In the genomic region with DNA sequence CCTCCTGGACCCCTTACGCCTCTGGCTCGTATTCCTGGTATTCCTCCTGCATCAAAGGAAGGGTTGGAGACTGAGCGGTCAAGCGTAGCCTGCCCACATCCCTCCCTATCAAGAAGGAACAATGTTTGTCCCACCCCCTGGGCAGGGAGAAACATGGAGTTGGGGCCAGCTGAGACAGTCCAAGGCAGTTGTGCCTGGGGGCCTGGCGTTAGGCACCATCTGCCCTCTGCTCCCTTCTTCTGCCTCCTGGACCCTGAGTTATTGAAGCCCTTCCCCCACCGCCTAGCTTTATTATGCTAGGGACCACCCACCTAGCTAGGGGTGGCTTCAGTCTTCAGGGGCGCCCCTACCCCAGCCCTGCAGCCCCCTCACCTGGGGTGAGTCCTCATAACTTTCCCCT, we compare ENCODE assay signal across 16 mouse cellular contexts. TPM values are rescaled to one million over a fixed set of nuclear protein-coding genes. Genes with fewer than 3 reads are reported as not detected.
DNase-seq lines count a peak whose midpoint lies in the region; ATAC-seq and TF ChIP-seq lines count a peak whose summit lies in the region.
"Had no signal": no experiment of that assay in that cellular context is flagged by ENCODE, and none has a peak within 500 bp of the region (broad histone marks: within the 10 kb centered on the region; RNA-seq: fewer than 3 reads in every experiment).

No protein-coding gene starts in this region.

- 9% methylated on average over 7 of the region's 7 CpGs for WGBS in forebrain, embryonic 10.5 days
- WGBS in hindbrain, postnatal 0 days = 9% methylated on average over 7 of the region's 7 CpGs

- H3K36me3 ChIP-seq in forebrain, embryonic 10.5 days (replicated peaks) = no peaks in the 10 kb centered on the region
- H3K36me3 ChIP-seq in hindbrain, postnatal 0 days (ENCODE audit: insufficient read depth, low read length) = no peaks in the 10 kb centered on the region
- H3K36me3 ChIP-seq: limb, embryonic 15.5 days had no signal

- ATAC-seq in hindbrain, postnatal 0 days = no peak
- no peak for ATAC-seq in granulocyte monocyte progenitor cell, adult 5-6 weeks (replicated peaks; ENCODE audit: poor library complexity, severe bottlenecking)

- peaks cover 47% of the 10 kb centered on the region for H3K4me1 ChIP-seq in forebrain, embryonic 10.5 days
- peaks cover 34% of the 10 kb centered on the region for H3K4me1 ChIP-seq in hindbrain, postnatal 0 days (ENCODE audit: insufficient read depth, low read length)

- H3K9ac ChIP-seq in hindbrain, postnatal 0 days (replicated peaks; ENCODE audit: low read length) = peak overlapping the region; percentile 17
- H3K9ac ChIP-seq: limb, embryonic 15.5 days had no signal

- DNase-seq in right cerebral cortex, postnatal 25 days = peak; percentile 19
- DNase-seq in right cerebral cortex, postnatal 14 days = no peak
- DNase-seq in forebrain, embryonic 10.5 days (ENCODE audit: extremely low spot score, low spot score) = no peak
- DNase-seq in hindbrain, postnatal 0 days (ENCODE audit: low spot score) = no peak
- peak; percentile 62 for DNase-seq in retina, postnatal 1 day
- DNase-seq in thymus, postnatal 4 days = no peak
- DNase-seq in adrenal gland, adult 18-20 months (ENCODE audit: low spot score in 2 of 2) = no peak
- DNase-seq: adrenal gland, postnatal 14 days; gastrocnemius, postnatal 14 days; heart, postnatal 36 days had no signal

- no peaks in the 10 kb centered on the region for H3K9me3 ChIP-seq in forebrain, embryonic 10.5 days
- H3K9me3 ChIP-seq in hindbrain, postnatal 0 days (ENCODE audit: low read length) = no peaks in the 10 kb centered on the region
- H3K9me3 ChIP-seq: limb, embryonic 15.5 days had no signal

- H3K4me3 ChIP-seq in forebrain, embryonic 10.5 days = peak overlapping the region; percentile 56
- H3K4me3 ChIP-seq in hindbrain, postnatal 0 days (ENCODE audit: low read length) = no peak overlapping the region
- H3K4me3 ChIP-seq: limb, embryonic 15.5 days had no signal

- H3K27me3 ChIP-seq in forebrain, embryonic 10.5 days (ENCODE audit: poor library complexity, severe bottlenecking) = peaks cover 84% of the 10 kb centered on the region
- H3K27me3 ChIP-seq in hindbrain, postnatal 0 days (ENCODE audit: insufficient read depth, low read length) = no peaks in the 10 kb centered on the region

- peak overlapping the region; percentile 56 for H3K4me2 ChIP-seq in hindbrain, postnatal 0 days (ENCODE audit: low read depth, low read length)

- no peak for TF ChIP-seq CTCF in hindbrain, postnatal 0 days (IDR thresholded peaks at IDR 0.05; ENCODE audit: low read depth)

- peak overlapping the region; percentile 57; the same call in 1 of the 2 replicates for H3K27ac ChIP-seq in forebrain, embryonic 10.5 days
- H3K27ac ChIP-seq in hindbrain, postnatal 0 days = peak overlapping the region; percentile 92
- H3K27ac ChIP-seq: limb, embryonic 15.5 days had no signal

RNA-seq across cellular contexts. Expression of gene Sncb, which starts 6.9 kb away (rescaled TPM):
- polyA plus RNA-seq in forebrain, embryonic 10.5 days (2016; fragmentation: Nextera tagmentation; extraction: Ambion mirVana) = 1.1 and 1.8 TPM in 2 replicates
- 96.8 and 111 TPM in 2 replicates for total RNA-seq in hindbrain, postnatal 0 days (2014; rRNA removed)
- 202 and 222 TPM in 2 replicates for polyA plus RNA-seq in hindbrain, postnatal 0 days (2015; fragmentation: Nextera tagmentation; extraction: Ambion mirVana)
- total RNA-seq in granulocyte monocyte progenitor cell, adult 5-6 weeks (2014; fragmentation: Nextera tagmentation) = not detected in 2 replicates
- total RNA-seq in granulocyte monocyte progenitor cell, adult 5-6 weeks (2017) = not detected in 2 replicates
- total RNA-seq in adrenal gland, adult 18-20 months (2021) = 1 to 10 TPM; 1.8 to 3.3 TPM
- total RNA-seq: ES-E14; heart, postnatal 36 days had no signal

RNA-seq across cellular contexts. Expression of gene Gprin1, which starts 9.8 kb away (rescaled TPM):
- polyA plus RNA-seq in forebrain, embryonic 10.5 days (2016; fragmentation: Nextera tagmentation; extraction: Ambion mirVana) = 0.56 and 0.57 TPM in 2 replicates
- 146 and 153 TPM in 2 replicates for total RNA-seq in hindbrain, postnatal 0 days (2014; rRNA removed)
- polyA plus RNA-seq in hindbrain, postnatal 0 days (2015; fragmentation: Nextera tagmentation; extraction: Ambion mirVana) = 18.3 and 19.9 TPM in 2 replicates
- not detected in 2 replicates for total RNA-seq in granulocyte monocyte progenitor cell, adult 5-6 weeks (2014; fragmentation: Nextera tagmentation)
- total RNA-seq in granulocyte monocyte progenitor cell, adult 5-6 weeks (2017) = not detected in 2 replicates
- 1 to 10 TPM; 2.5 to 3.2 TPM for total RNA-seq in adrenal gland, adult 18-20 months (2021)
- total RNA-seq: heart, postnatal 36 days had no signal

RNA-seq across cellular contexts. Expression of gene Eif4e1b, which starts 24.3 kb away (rescaled TPM):
- not detected in 2 replicates for polyA plus RNA-seq in forebrain, embryonic 10.5 days (2016; fragmentation: Nextera tagmentation; extraction: Ambion mirVana)
- not detected in 2 replicates for total RNA-seq in hindbrain, postnatal 0 days (2014; rRNA removed)
- polyA plus RNA-seq in hindbrain, postnatal 0 days (2015; fragmentation: Nextera tagmentation; extraction: Ambion mirVana) = not detected in 2 replicates
- not detected in 2 replicates for total RNA-seq in granulocyte monocyte progenitor cell, adult 5-6 weeks (2014; fragmentation: Nextera tagmentation)
- not detected in 2 replicates for total RNA-seq in granulocyte monocyte progenitor cell, adult 5-6 weeks (2017)
- total RNA-seq in adrenal gland, adult 18-20 months (2021) = not detected
- total RNA-seq: adrenal gland, postnatal 14 days; gastrocnemius, postnatal 14 days; heart, postnatal 36 days had no signal
- polyA plus RNA-seq: embryonic facial prominence, embryonic 11.5 days; large intestine, adult 2 months; limb, embryonic 15.5 days; stomach, embryonic 14.5 days had no signal

RNA-seq across cellular contexts. Expression of gene Tspan17, which starts 29.7 kb away (rescaled TPM):
- 7.9 and 9.5 TPM in 2 replicates for polyA plus RNA-seq in forebrain, embryonic 10.5 days (2016; fragmentation: Nextera tagmentation; extraction: Ambion mirVana)
- 53.2 and 60.5 TPM in 2 replicates for total RNA-seq in hindbrain, postnatal 0 days (2014; rRNA removed)
- 143 and 153 TPM in 2 replicates for polyA plus RNA-seq in hindbrain, postnatal 0 days (2015; fragmentation: Nextera tagmentation; extraction: Ambion mirVana)
- 1.4 and 5.6 TPM in 2 replicates for total RNA-seq in granulocyte monocyte progenitor cell, adult 5-6 weeks (2014; fragmentation: Nextera tagmentation)
- total RNA-seq in granulocyte monocyte progenitor cell, adult 5-6 weeks (2017) = 0.31 TPM in 1 of 2 replicates, not detected in the other
- 10 to 100 TPM; 32.6 to 46.1 TPM for total RNA-seq in adrenal gland, adult 18-20 months (2021)

RNA-seq across cellular contexts. Expression of gene Cdhr2, which starts 58.2 kb away (rescaled TPM):
- 0.04 TPM in 1 of 2 replicates, not detected in the other for polyA plus RNA-seq in forebrain, embryonic 10.5 days (2016; fragmentation: Nextera tagmentation; extraction: Ambion mirVana)
- total RNA-seq in hindbrain, postnatal 0 days (2014; rRNA removed) = 0.22 and 0.37 TPM in 2 replicates
- 0.35 and 0.41 TPM in 2 replicates for polyA plus RNA-seq in hindbrain, postnatal 0 days (2015; fragmentation: Nextera tagmentation; extraction: Ambion mirVana)
- total RNA-seq in granulocyte monocyte progenitor cell, adult 5-6 weeks (2014; fragmentation: Nextera tagmentation) = not detected in 2 replicates
- total RNA-seq in granulocyte monocyte progenitor cell, adult 5-6 weeks (2017) = not detected in 2 replicates
- total RNA-seq in adrenal gland, adult 18-20 months (2021) = under 1 TPM in 1 of 2 experiments, not detected in 1; 0.17 TPM
- total RNA-seq: gastrocnemius, postnatal 14 days; heart, postnatal 36 days had no signal
- polyA plus RNA-seq: embryonic facial prominence, embryonic 11.5 days; limb, embryonic 15.5 days had no signal

Comparison
In these comparisons a context has a peak if more than half of its experiments do, and no peak if none do; other contexts are left out.
1. DNase-seq: peak in right cerebral cortex, postnatal 25 days (single experiment) and retina, postnatal 1 day (single experiment); none in right cerebral cortex, postnatal 14 days (single experiment), forebrain, embryonic 10.5 days (single experiment), hindbrain, postnatal 0 days (single experiment), thymus, postnatal 4 days (single experiment) and adrenal gland, adult 18-20 months (0 of 2).
2. RNA of gene Sncb, which starts 6.9 kb away (total RNA-seq): 96.8 to 111 TPM in hindbrain, postnatal 0 days; 1.8 to 3.3 TPM in adrenal gland, adult 18-20 months and not detected in granulocyte monocyte progenitor cell, adult 5-6 weeks; every median in the first group is over 10 times any median in the second.
3. RNA of gene Gprin1, which starts 9.8 kb away (total RNA-seq): 146 to 153 TPM in hindbrain, postnatal 0 days; 2.5 to 3.2 TPM in adrenal gland, adult 18-20 months and not detected in granulocyte monocyte progenitor cell, adult 5-6 weeks; every median in the first group is over 10 times any median in the second.